Mouse (Mus musculus): Measurements from ENCODE around the gene Pfn1.
A peak's percentile ranks its signal among the peaks of the same experiment; 100 is the strongest.

Gene Pfn1

DNA sequence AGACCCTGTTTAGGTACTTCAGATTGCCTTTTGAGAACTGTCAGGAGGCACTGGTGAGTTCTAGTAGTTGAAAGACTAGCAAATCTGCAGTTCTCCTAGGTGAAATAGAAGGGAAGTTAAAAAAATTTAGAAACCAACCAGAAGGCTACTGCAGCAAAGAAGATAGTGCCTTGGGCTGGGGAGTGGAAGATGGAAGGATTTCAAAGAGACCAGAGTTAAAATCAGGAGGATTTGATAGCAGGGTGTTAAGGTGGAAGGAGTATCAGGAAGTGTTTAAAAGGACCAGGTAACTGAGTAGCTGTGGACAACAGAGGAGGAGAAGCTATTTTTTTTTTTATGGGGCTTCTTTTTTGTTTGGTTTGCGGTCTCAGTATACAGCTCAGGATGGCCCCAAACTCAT is 16.7 kb downstream of the Pfn1 start:
- no peak for DNase-seq (ENCODE audit: low read depth)

- DNase-seq (ENCODE audit: low read depth) = no peak
These were observed 18.8 kb downstream of the Pfn1 start for GRCm38 (mm10) chr11:70635601-70636000.

DNA sequence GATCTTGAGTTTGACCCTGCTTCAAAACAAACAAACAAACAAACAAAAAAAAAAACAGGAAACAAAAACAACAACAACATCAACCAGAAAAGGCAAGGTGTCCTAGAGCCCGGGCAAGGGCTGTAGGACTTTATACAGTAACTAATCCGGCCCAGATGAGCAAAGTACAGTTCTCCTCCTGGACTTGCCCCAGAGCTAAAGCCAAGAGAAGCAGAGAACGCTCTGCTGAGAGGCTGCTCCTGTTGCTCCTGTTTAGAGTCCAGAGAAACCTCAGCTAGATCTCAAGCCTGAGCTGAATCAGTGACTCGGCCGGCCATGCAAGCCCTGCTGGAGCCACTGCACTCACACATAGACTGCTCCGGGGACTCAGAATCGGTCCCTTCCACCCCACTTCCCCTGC is 24.3 kb downstream of the Pfn1 start:
- DNase-seq (ENCODE audit: low read depth) = no peak

- peak; percentile 75 for DNase-seq (ENCODE audit: low read depth)
These were observed 24.9 kb downstream of the Pfn1 start for GRCm38 (mm10) chr11:70629557-70629956.

DNA sequence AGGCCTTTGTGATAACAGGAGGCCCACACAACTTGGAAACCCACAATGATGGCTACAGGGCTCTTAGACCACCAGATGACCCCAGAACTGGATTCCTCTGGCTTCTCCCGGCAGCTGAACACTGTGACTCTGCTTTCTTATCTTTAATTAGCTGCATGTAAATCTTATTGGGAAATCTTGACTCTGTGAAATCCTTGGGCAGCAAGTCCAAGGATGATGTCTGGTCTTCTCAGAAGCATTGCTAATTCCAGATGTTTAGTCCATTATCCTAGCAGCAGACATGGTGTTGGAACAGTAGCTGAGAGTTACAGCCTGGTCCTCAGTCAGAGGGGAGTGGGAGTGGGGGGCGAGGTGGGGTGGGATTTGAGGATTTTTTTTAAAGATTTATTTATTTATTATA is 26.0 kb downstream of the Pfn1 start:
- no peak for DNase-seq (ENCODE audit: low read depth)

- DNase-seq (ENCODE audit: low read depth) = no peak
These were observed 27.6 kb downstream of the Pfn1 start for GRCm38 (mm10) chr11:70626877-70627276.

DNA sequence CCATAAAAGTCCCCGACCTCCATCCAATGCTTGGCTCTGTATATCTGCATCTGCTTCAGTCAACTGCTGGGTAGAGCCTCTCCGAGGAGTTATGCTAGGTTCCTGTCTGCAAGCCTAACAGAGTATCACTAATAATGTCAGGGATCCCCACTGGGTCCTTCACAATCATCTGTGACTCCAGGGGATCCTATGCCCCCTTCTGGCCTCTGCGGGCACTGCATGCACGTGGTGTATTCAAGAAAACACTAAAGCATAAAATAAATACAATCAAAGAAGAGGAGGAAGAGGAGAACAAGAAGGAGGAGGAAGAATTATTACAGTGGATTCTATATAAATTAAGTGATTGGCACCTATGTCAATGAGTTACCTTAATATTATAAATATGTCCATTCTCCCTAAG is 29.0 kb downstream of the Pfn1 start:
- DNase-seq (ENCODE audit: low read depth) = peak; percentile 73

DNA sequence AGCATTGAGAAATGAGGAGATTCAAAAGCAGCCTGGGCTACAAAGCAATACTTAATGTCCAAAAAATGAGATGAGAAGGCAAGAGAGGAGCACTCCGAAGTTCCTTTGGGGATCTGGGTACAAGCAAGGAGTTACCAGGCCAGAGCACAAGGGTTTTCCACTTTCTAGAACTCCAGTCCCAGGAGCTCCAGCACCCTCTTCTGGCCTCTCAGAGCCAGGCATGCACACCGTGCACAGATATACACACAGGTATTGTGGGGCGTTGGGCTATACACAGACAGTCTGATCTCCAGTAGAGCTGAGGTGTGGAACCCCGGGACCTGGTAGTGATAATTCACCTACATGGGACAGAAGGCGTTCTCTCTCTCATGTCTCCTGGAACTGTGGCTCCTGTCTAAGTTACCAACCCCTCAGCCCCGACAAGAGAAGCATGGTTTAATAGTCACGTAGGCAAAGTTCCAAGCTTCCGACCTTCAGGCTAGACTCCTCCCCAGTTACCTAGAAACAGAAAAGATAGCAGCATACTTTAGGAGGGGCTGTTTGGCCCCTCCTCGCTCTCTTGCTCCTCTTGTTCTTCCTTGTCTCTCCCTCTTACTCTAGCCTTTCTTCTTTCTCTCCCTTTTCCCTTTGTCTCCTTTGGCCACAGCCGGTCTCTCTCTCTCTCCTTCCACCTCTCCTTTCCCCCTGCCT is 31.2 kb downstream of the Pfn1 start:
- DNase-seq (ENCODE audit: low read depth) = peak; percentile 32

DNA sequence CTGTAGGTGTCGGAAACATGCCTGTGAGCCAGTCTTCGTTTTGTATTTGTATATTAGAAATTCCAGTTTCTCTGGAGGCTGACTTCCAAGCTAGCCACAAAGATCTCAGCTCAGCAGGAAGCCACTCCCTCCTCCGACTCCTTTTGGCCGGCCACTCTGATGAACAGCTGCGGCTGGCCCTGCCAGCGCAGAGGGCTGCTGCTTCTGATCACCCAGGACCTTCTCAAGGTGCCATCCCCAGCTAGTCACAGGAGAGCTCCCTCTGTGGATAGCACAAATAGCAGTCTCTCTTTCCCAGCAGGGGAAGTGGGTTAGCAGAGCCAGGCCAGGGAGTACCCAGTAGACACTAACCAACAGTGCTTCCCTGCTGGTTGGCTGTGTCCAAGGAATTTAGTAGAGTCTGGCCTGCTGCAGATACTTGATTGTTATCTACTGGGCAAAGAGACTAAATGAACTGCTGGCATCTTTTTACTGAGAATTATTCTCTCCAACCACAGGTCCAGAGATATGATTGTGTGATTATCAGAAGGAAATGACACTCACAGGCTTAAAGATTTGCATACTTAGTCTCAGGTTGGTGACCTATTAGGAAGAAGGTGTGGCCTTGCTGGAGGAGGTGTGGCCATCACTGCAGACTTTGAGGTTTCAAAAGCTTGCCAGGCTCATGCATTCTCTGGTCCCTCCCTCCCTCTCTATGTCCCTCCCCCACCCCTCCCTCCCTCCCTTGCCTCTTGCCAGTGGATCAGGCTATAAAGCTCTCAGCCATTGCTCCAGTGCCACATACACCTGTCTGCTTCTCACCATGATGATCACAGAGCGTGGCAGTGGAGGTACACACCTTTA is 32.3 kb downstream of the Pfn1 start:
- DNase-seq (ENCODE audit: low read depth) = peak; percentile 26

- no peak for DNase-seq (ENCODE audit: low read depth)
These were observed 35.3 kb downstream of the Pfn1 start, which contains the start of gene Chrne for GRCm38 (mm10) chr11:70619101-70619500. Chrne (minus strand) TSS chr11:70619216.

- DNase-seq (ENCODE audit: low read depth) = no peak
These were observed 38.8 kb downstream of the Pfn1 start, which contains the start of gene 4930544D05Rik for GRCm38 (mm10) chr11:70615516-70616093. 4930544D05Rik (plus strand) TSS chr11:70615848.

- no peak for DNase-seq (ENCODE audit: low read depth)
These were observed 39.4 kb downstream of the Pfn1 start for GRCm38 (mm10) chr11:70615074-70615473.

DNA sequence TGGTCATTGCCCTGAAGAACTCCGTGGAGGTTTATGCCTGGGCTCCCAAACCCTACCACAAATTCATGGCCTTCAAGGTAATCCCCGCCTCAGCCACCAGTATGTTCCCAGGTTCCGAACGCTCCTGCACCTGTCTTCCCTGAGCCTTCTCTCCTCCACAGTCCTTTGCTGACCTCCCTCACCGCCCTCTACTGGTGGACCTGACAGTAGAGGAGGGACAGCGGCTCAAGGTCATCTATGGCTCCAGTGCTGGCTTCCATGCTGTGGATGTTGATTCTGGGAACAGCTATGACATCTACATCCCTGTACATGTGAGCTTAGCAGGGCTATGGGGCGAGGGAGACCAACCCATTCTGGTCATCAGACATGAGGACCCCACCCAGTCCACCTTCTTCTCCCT is 41.9 kb downstream of the Pfn1 start:
- no peak for DNase-seq (ENCODE audit: low read depth)

- DNase-seq (ENCODE audit: low read depth) = peak; percentile 41
These were observed 43.7 kb downstream of the Pfn1 start for GRCm38 (mm10) chr11:70610752-70611151.

GRCm38 (mm10) chr11:70608381-70609066 is 45.9 kb downstream of the Pfn1 start:
- no peak for DNase-seq (ENCODE audit: low read depth)

- no peak for DNase-seq (ENCODE audit: low read depth)
These were observed 46.8 kb downstream of the Pfn1 start for GRCm38 (mm10) chr11:70607611-70608010.

DNA sequence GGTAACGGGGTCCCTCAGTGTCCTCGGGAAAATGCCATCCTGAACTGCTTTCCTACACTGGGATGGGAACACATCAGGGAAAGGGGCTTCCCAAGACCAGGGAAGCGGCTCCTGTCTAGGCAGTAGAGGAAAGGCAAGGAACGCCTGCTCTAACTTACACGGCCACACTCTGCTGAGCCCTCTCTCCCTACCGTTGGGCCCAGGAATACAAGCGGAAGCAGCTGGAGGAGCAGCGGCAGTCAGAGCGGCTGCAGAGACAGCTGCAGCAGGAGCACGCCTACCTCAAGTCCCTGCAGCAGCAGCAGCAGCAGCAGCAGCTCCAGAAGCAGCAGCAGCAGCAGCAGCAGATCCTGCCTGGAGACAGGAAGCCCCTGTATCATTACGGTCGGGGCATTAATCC is 47.7 kb downstream of the Pfn1 start:
- no peak for DNase-seq (ENCODE audit: low read depth)

DNA sequence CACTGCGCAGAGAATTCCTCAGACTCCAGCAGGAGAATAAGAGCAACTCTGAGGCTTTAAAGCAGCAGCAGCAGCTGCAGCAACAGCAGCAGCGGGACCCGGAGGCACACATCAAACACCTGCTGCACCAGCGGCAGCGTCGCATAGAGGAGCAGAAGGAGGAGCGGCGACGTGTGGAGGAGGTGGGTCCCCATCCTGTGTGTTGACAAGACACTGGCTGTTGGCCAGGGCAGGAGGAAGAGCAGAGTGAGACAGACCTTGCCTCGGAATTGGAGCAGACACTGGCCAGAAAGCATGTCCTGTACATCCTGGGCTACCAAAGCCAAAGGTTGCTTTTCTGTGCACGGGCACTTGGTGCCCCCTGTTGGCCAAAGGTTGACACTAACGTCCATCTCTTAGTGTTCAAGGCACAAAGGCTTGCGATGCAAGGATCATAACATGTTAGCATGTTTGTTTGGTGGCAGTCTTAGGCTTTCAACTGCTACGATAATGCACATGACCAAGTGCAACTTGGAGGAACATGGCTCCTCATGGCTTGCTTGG is 49.3 kb downstream of the Pfn1 start:
- peak; percentile 89 for DNase-seq (ENCODE audit: low read depth)
